Mouse (Mus musculus): Measurements from ENCODE around the gene Kcnc1. TPM values are rescaled to one million over a fixed set of nuclear protein-coding genes. Genes with fewer than 3 reads are reported as not detected.

Kcnc1 gene
- polyA plus RNA-seq, 2 experiments = under 0.01 TPM; not detected in 1

DNA sequence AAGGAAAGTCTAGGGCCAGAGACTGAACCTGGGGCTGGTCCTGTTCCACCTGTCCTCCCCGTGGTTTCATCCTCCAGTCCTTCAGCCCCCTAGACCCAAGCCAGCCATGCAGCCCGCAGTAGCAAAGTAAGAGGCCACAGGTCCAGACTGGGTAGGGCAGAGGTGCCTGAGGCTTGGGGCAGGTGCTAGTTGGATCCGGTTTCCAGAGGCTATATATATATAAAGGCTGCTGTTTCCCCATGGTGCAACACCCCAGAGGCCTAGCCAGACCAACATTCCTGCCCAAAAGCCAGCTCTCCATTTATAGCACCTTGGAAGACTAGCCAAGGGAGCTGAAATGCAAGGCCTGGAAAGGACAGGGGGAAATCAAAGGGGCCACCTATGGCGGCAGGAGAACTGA, 25.2 kb upstream of the Kcnc1 start:
- Histone ChIP-seq H3K36me3 (replicated peaks; ENCODE audit: control insufficient read depth, insufficient read depth, low read depth) (no peaks in the 10 kb centered on the region), H3K4me2 (ENCODE audit: low read depth) (no peak overlapping the region), H3K9me3 (ENCODE audit: control insufficient read depth, low read length) (no peaks in the 10 kb centered on the region), H3K4me3 (ENCODE audit: insufficient read depth in 1 of 2, low read depth in 2 of 2, low read length in 2 of 2) (no peak overlapping the region), H3K27ac (no peak overlapping the region), H3K9ac (replicated peaks) (no peak overlapping the region), H3K4me1 (replicated peaks; ENCODE audit: control insufficient read depth in 2 of 2, insufficient read depth in 2 of 2, low read length in 1 of 2) (no peaks in the 10 kb centered on the region), H3K27me3 (ENCODE audit: control insufficient read depth, insufficient read depth, low read length) (peaks cover 5% of the 10 kb centered on the region)
- ATAC-seq (ENCODE audit: insufficient read depth) (no peak), DNase-seq (ENCODE audit: low read depth in 3 of 3, low spot score in 3 of 3) (no peak)
- 43% methylated on average over 4 of the region's 4 CpGs for WGBS (ENCODE audit: insufficient replicate concordance)
- TF ChIP-seq CTCF (IDR thresholded peaks at IDR 0.05; ENCODE audit: low read depth) = no peak
- no peak for TF ChIP-seq EP300 (IDR thresholded peaks at IDR 0.05; ENCODE audit: low read depth)

DNA sequence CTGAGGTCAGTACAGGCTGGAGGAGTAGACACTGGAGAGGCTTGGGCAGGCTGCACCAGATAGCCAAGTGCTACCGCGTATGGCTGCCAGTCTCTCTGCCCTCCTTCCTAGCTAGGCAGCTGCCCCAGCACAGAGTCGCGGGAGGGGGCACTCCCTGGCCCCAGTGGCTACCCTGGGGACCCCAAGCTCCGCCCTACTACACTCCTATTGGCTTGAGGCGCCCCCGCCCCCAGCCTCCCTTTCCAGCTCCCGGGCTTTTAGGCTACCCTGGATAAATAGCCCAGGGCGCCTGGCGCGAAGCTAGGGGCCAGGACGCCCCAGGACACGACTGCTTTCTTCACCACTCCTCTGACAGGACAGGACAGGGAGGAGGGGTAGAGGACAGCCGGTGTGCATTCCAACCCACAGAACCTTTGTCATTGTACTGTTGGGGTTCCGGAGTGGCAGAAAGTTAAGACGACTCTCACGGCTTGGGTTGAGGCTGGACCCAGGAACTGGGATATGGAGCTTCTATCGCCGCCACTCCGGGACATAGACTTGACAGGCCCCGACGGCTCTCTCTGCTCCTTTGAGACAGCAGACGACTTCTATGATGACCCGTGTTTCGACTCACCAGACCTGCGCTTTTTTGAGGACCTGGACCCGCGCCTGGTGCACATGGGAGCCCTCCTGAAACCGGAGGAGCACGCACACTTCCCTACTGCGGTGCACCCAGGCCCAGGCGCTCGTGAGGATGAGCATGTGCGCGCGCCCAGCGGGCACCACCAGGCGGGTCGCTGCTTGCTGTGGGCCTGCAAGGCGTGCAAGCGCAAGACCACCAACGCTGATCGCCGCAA, 19.9 kb upstream of the Kcnc1 start, which contains the start of gene Myod1:
Gene Myod1 (plus strand): TSS at position 303 of the 836 bp plus-strand sequence.
- Histone ChIP-seq H3K4me3 (ENCODE audit: insufficient read depth in 1 of 2, low read depth in 2 of 2, low read length in 2 of 2) (no peak within 1 kb of the TSS), H3K36me3 (replicated peaks; ENCODE audit: control insufficient read depth, insufficient read depth, low read depth) (no peaks in the 10 kb centered on the region), H3K27me3 (ENCODE audit: control insufficient read depth, insufficient read depth, low read length) (peaks cover 26% of the 10 kb centered on the region), H3K9ac (replicated peaks) (no peak within 1 kb of the TSS), H3K4me1 (replicated peaks; ENCODE audit: control insufficient read depth in 2 of 2, insufficient read depth in 2 of 2, low read length in 1 of 2) (no peaks in the 10 kb centered on the region), H3K9me3 (ENCODE audit: control insufficient read depth, low read length) (no peaks in the 10 kb centered on the region), H3K27ac (no peak within 1 kb of the TSS), H3K4me2 (ENCODE audit: low read depth) (no peak within 1 kb of the TSS)
- TF ChIP-seq CTCF (IDR thresholded peaks at IDR 0.05; ENCODE audit: low read depth) = no peak
- no peak for TF ChIP-seq EP300 (IDR thresholded peaks at IDR 0.05; ENCODE audit: low read depth)
- DNase-seq (ENCODE audit: low read depth in 3 of 3, low spot score in 3 of 3) (no peak), ATAC-seq (ENCODE audit: insufficient read depth) (no peak)
- 7% methylated on average over 43 of the region's 44 CpGs for WGBS (ENCODE audit: insufficient replicate concordance)

DNA sequence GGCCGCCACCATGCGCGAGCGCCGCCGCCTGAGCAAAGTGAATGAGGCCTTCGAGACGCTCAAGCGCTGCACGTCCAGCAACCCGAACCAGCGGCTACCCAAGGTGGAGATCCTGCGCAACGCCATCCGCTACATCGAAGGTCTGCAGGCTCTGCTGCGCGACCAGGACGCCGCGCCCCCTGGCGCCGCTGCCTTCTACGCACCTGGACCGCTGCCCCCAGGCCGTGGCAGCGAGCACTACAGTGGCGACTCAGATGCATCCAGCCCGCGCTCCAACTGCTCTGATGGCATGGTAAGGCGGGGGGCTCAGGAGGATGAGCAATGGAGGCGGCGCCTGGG, 19.3 kb upstream of the Kcnc1 start:
- Histone ChIP-seq H3K27me3 (ENCODE audit: control insufficient read depth, insufficient read depth, low read length) (peaks cover 26% of the 10 kb centered on the region), H3K9ac (replicated peaks) (no peak overlapping the region), H3K9me3 (ENCODE audit: control insufficient read depth, low read length) (no peaks in the 10 kb centered on the region), H3K36me3 (replicated peaks; ENCODE audit: control insufficient read depth, insufficient read depth, low read depth) (no peaks in the 10 kb centered on the region), H3K4me1 (replicated peaks; ENCODE audit: control insufficient read depth in 2 of 2, insufficient read depth in 2 of 2, low read length in 1 of 2) (no peaks in the 10 kb centered on the region), H3K27ac (no peak overlapping the region), H3K4me3 (ENCODE audit: insufficient read depth in 1 of 2, low read depth in 2 of 2, low read length in 2 of 2) (no peak overlapping the region), H3K4me2 (ENCODE audit: low read depth) (no peak overlapping the region)
- TF ChIP-seq EP300 (IDR thresholded peaks at IDR 0.05; ENCODE audit: low read depth) (no peak), CTCF (IDR thresholded peaks at IDR 0.05; ENCODE audit: low read depth) (peak; percentile 42)
- WGBS (ENCODE audit: insufficient replicate concordance) = 2% methylated on average over 33 of the region's 33 CpGs
- ATAC-seq (ENCODE audit: insufficient read depth) (no peak), DNase-seq (ENCODE audit: low read depth in 3 of 3, low spot score in 3 of 3) (no peak)

DNA sequence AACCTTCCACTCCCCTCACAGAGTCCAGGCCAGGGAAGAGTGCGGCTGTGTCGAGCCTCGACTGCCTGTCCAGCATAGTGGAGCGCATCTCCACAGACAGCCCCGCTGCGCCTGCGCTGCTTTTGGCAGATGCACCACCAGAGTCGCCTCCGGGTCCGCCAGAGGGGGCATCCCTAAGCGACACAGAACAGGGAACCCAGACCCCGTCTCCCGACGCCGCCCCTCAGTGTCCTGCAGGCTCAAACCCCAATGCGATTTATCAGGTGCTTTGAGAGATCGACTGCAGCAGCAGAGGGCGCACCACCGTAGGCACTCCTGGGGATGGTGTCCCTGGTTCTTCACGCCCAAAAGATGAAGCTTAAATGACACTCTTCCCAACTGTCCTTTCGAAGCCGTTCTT, 18.2 kb upstream of the Kcnc1 start:
- TF ChIP-seq CTCF (IDR thresholded peaks at IDR 0.05; ENCODE audit: low read depth) (peak; percentile 30; the same call in 1 of the 2 replicates), EP300 (IDR thresholded peaks at IDR 0.05; ENCODE audit: low read depth) (no peak)
- H3K9me3 ChIP-seq (ENCODE audit: control insufficient read depth, low read length) = no peaks in the 10 kb centered on the region
- no peak overlapping the region for H3K4me3 ChIP-seq (ENCODE audit: insufficient read depth in 1 of 2, low read depth in 2 of 2, low read length in 2 of 2)
- no peak overlapping the region for H3K4me2 ChIP-seq (ENCODE audit: low read depth)
- ATAC-seq (ENCODE audit: insufficient read depth) (no peak), DNase-seq (ENCODE audit: low read depth in 3 of 3, low spot score in 3 of 3) (no peak)
- no peak overlapping the region for H3K27ac ChIP-seq
- H3K27me3 ChIP-seq (ENCODE audit: control insufficient read depth, insufficient read depth, low read length) = peaks cover 26% of the 10 kb centered on the region
- WGBS (ENCODE audit: insufficient replicate concordance) = 2% methylated on average over 22 of the region's 22 CpGs
- H3K4me1 ChIP-seq (replicated peaks; ENCODE audit: control insufficient read depth in 2 of 2, insufficient read depth in 2 of 2, low read length in 1 of 2) = no peaks in the 10 kb centered on the region
- H3K36me3 ChIP-seq (replicated peaks; ENCODE audit: control insufficient read depth, insufficient read depth, low read depth) = no peaks in the 10 kb centered on the region
- no peak overlapping the region for H3K9ac ChIP-seq (replicated peaks)

DNA sequence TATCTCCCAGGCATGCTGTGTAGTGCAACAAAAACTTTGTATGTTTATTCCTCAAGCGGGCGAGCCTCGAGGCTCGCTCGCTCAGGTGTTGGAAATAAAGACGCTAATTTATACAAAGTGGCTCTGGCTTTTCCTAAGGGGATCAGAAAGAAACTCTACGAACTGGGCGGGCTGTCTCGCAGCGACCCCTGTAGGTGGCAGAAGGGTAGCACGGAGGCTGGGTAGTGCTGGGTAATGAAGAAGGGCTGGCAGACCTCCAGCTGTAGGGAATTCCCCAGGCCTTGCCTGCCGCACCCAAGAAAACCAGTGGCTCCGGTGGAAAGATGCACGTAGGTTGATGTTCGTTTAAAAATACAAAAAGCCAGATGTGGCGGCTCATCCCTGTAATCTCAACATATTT, 17.3 kb upstream of the Kcnc1 start:
- no peak for DNase-seq (ENCODE audit: low read depth in 3 of 3, low spot score in 3 of 3)
- TF ChIP-seq CTCF (IDR thresholded peaks at IDR 0.05; ENCODE audit: low read depth) (peak; percentile 57), EP300 (IDR thresholded peaks at IDR 0.05; ENCODE audit: low read depth) (no peak)

More for the DNA sequence above, 17.3 kb upstream of the Kcnc1 start:
- WGBS (ENCODE audit: insufficient replicate concordance) = 11% methylated on average over 16 of the region's 16 CpGs
- Histone ChIP-seq H3K27me3 (ENCODE audit: control insufficient read depth, insufficient read depth, low read length) (peaks cover 26% of the 10 kb centered on the region), H3K9me3 (ENCODE audit: control insufficient read depth, low read length) (no peaks in the 10 kb centered on the region), H3K4me3 (ENCODE audit: insufficient read depth in 1 of 2, low read depth in 2 of 2, low read length in 2 of 2) (no peak overlapping the region), H3K36me3 (replicated peaks; ENCODE audit: control insufficient read depth, insufficient read depth, low read depth) (no peaks in the 10 kb centered on the region), H3K4me1 (replicated peaks; ENCODE audit: control insufficient read depth in 2 of 2, insufficient read depth in 2 of 2, low read length in 1 of 2) (no peaks in the 10 kb centered on the region), H3K9ac (replicated peaks) (no peak overlapping the region), H3K27ac (no peak overlapping the region), H3K4me2 (ENCODE audit: low read depth) (no peak overlapping the region)
- ATAC-seq (ENCODE audit: insufficient read depth) = no peak

All from liver, embryonic 14.5 days (tissue).